Mouse (Mus musculus) cerebellum, postnatal 4 days (tissue): ENCODE data around the gene Dpf2.
A peak's percentile ranks its signal among the peaks of the same experiment; 100 is the strongest.

Experiments used
- DNase-seq, 2 experiments: peaks; one replicate each; pipeline ENCODE4 v3.0.0; 2022; ENCODE audit warnings: low spot score in 2 of 2, mixed read lengths in 1 of 2

Gene Dpf2

GRCm38 (mm10) chr19:5863776-5864175 lies 49.0 kb downstream of the Dpf2 start:
- DNase-seq: no peak

GRCm38 (mm10) chr19:5862335-5863085 lies 50.3 kb downstream of the Dpf2 start:
- no peak for DNase-seq

GRCm38 (mm10) chr19:5856604-5857003 lies 56.2 kb downstream of the Dpf2 start:
- DNase-seq: no peak

- no peak for DNase-seq
Measured at GRCm38 (mm10) chr19:5852035-5852722, 60.6 kb downstream of the Dpf2 start.

GRCm38 (mm10) chr19:5851481-5851971 lies 61.3 kb downstream of the Dpf2 start:
- no peak for DNase-seq

GRCm38 (mm10) chr19:5850860-5851259 lies 62.0 kb downstream of the Dpf2 start:
- DNase-seq: no peak

- peak; percentile 90 to 94 for DNase-seq
Measured at GRCm38 (mm10) chr19:5849843-5850527, 62.8 kb downstream of the Dpf2 start.

GRCm38 (mm10) chr19:5848826-5849672 lies 63.8 kb downstream of the Dpf2 start:
- DNase-seq: no peak

GRCm38 (mm10) chr19:5848032-5848825 lies 64.6 kb downstream of the Dpf2 start:
- peak in 1 of 2 experiments; percentile 40 for DNase-seq

GRCm38 (mm10) chr19:5847306-5847796 lies 65.5 kb downstream of the Dpf2 start:
- no peak for DNase-seq

- peak; percentile 66 to 74 for DNase-seq
Measured at GRCm38 (mm10) chr19:5846557-5847305, 66.1 kb downstream of the Dpf2 start.
